Mouse (Mus musculus): ENCODE measurements around the gene Men1. TPM values are rescaled to one million over a fixed set of nuclear protein-coding genes. Genes with fewer than 3 reads are reported as not detected.

Gene Men1
- polyA plus RNA-seq, 1 experiment from 2014 or later: 54.6 TPM

GRCm38 (mm10) chr19:6303831-6304230 is 30.9 kb upstream of the Men1 start:
- WGBS: 78% methylated on average over 6 of the region's 6 CpGs
- H3K9ac ChIP-seq (ENCODE audit: low read depth, low read length): no peak overlapping the region
- no peak for TF ChIP-seq CTCF (IDR thresholded peaks at IDR 0.05; ENCODE audit: low read depth)

GRCm38 (mm10) chr19:6304787-6305516 is 29.8 kb upstream of the Men1 start:
- Histone ChIP-seq H3K4me2 (ENCODE audit: low read length) (no peak overlapping the region), H3K9me3 (replicated peaks; ENCODE audit: low read length) (no peaks in the 10 kb centered on the region), H3K4me1 (replicated peaks; ENCODE audit: insufficient read depth, low read length) (peaks cover 15% of the 10 kb centered on the region; the same call in 1 of the 2 replicates), H3K9ac (ENCODE audit: low read depth, low read length) (no peak overlapping the region), H3K4me3 (replicated peaks; ENCODE audit: low read depth, low read length) (no peak overlapping the region), H3K36me3 (ENCODE audit: insufficient read depth, low read length) (peaks cover 4% of the 10 kb centered on the region; the same call in 1 of the 2 replicates), H3K27ac (no peak overlapping the region), H3K27me3 (ENCODE audit: insufficient read depth, low read length) (no peaks in the 10 kb centered on the region)
- 17% methylated on average over 5 of the region's 5 CpGs for WGBS
- peak; percentile 100 for TF ChIP-seq CTCF (IDR thresholded peaks at IDR 0.05; ENCODE audit: low read depth)
- ATAC-seq (replicated peaks; ENCODE audit: low FRiP score, low read depth) (peak; percentile 63; the same call in 1 of the 2 replicates), DNase-seq (ENCODE audit: low spot score) (peak; percentile 96)

More at GRCm38 (mm10) chr19:6303831-6304230, 30.9 kb upstream of the Men1 start:
- no peak overlapping the region for H3K27ac ChIP-seq
- peaks cover 15% of the 10 kb centered on the region; the same call in 1 of the 2 replicates for H3K4me1 ChIP-seq (replicated peaks; ENCODE audit: insufficient read depth, low read length)
- H3K4me3 ChIP-seq (replicated peaks; ENCODE audit: low read depth, low read length): no peak overlapping the region
- no peak for DNase-seq (ENCODE audit: low spot score)
- ATAC-seq (replicated peaks; ENCODE audit: low FRiP score, low read depth): no peak
- H3K9me3 ChIP-seq (replicated peaks; ENCODE audit: low read length): no peaks in the 10 kb centered on the region
- H3K36me3 ChIP-seq (ENCODE audit: insufficient read depth, low read length): peaks cover 8% of the 10 kb centered on the region; the same call in 1 of the 2 replicates
- no peaks in the 10 kb centered on the region for H3K27me3 ChIP-seq (ENCODE audit: insufficient read depth, low read length)
- H3K4me2 ChIP-seq (ENCODE audit: low read length): no peak overlapping the region

GRCm38 (mm10) chr19:6305517-6306115 is 29.2 kb upstream of the Men1 start:
- H3K4me3 ChIP-seq (replicated peaks; ENCODE audit: low read depth, low read length): peak overlapping the region; percentile 65
- H3K9me3 ChIP-seq (replicated peaks; ENCODE audit: low read length): no peaks in the 10 kb centered on the region
- H3K27me3 ChIP-seq (ENCODE audit: insufficient read depth, low read length): no peaks in the 10 kb centered on the region
- H3K9ac ChIP-seq (ENCODE audit: low read depth, low read length): peak overlapping the region; percentile 71
- no peak for ATAC-seq (replicated peaks; ENCODE audit: low FRiP score, low read depth)
- no peak overlapping the region; the same call in 1 of the 2 replicates for H3K27ac ChIP-seq
- 57% methylated on average over 8 of the region's 8 CpGs for WGBS
- H3K4me2 ChIP-seq (ENCODE audit: low read length): peak overlapping the region; percentile 71
- no peak for DNase-seq (ENCODE audit: low spot score)
- TF ChIP-seq CTCF (IDR thresholded peaks at IDR 0.05; ENCODE audit: low read depth): no peak
- peaks cover 11% of the 10 kb centered on the region; the same call in 1 of the 2 replicates for H3K36me3 ChIP-seq (ENCODE audit: insufficient read depth, low read length)
- H3K4me1 ChIP-seq (replicated peaks; ENCODE audit: insufficient read depth, low read length): peaks cover 15% of the 10 kb centered on the region; the same call in 1 of the 2 replicates

- H3K36me3 ChIP-seq (ENCODE audit: insufficient read depth, low read length): peaks cover 14% of the 10 kb centered on the region; the same call in 1 of the 2 replicates
- H3K27ac ChIP-seq: peak within 1 kb of the TSS; percentile 81
- peaks cover 15% of the 10 kb centered on the region; the same call in 1 of the 2 replicates for H3K4me1 ChIP-seq (replicated peaks; ENCODE audit: insufficient read depth, low read length)
- H3K9me3 ChIP-seq (replicated peaks; ENCODE audit: low read length): no peaks in the 10 kb centered on the region
- peak within 1 kb of the TSS; percentile 71 for H3K4me2 ChIP-seq (ENCODE audit: low read length)
- no peaks in the 10 kb centered on the region for H3K27me3 ChIP-seq (ENCODE audit: insufficient read depth, low read length)
- H3K9ac ChIP-seq (ENCODE audit: low read depth, low read length): peak within 1 kb of the TSS; percentile 71
- H3K4me3 ChIP-seq (replicated peaks; ENCODE audit: low read depth, low read length): peak within 1 kb of the TSS; percentile 65
- WGBS: 2% methylated on average over 38 of the region's 38 CpGs
- no peak for TF ChIP-seq CTCF (IDR thresholded peaks at IDR 0.05; ENCODE audit: low read depth)
- peak; percentile 88 for DNase-seq (ENCODE audit: low spot score)
- peak; percentile 81 for ATAC-seq (replicated peaks; ENCODE audit: low FRiP score, low read depth)
These were observed 28.6 kb upstream of the Men1 start, which contains the start of gene Cdc42bpg for GRCm38 (mm10) chr19:6306137-6306551. Gene Cdc42bpg, plus strand, starts transcription at chr19:6306456.

- H3K27ac ChIP-seq: peak overlapping the region; percentile 80
- peak; percentile 80 for TF ChIP-seq CTCF (IDR thresholded peaks at IDR 0.05; ENCODE audit: low read depth)
- ATAC-seq (replicated peaks; ENCODE audit: low FRiP score, low read depth): peak; percentile 74
- no peaks in the 10 kb centered on the region for H3K27me3 ChIP-seq (ENCODE audit: insufficient read depth, low read length)
- no peaks in the 10 kb centered on the region for H3K9me3 ChIP-seq (replicated peaks; ENCODE audit: low read length)
- peak overlapping the region; percentile 65 for H3K4me3 ChIP-seq (replicated peaks; ENCODE audit: low read depth, low read length)
- peak; percentile 85 for DNase-seq (ENCODE audit: low spot score)
- WGBS: under 1% methylated on average over 25 of the region's 34 CpGs
- peaks cover 15% of the 10 kb centered on the region; the same call in 1 of the 2 replicates for H3K4me1 ChIP-seq (replicated peaks; ENCODE audit: insufficient read depth, low read length)
- H3K4me2 ChIP-seq (ENCODE audit: low read length): peak overlapping the region; percentile 71
- H3K36me3 ChIP-seq (ENCODE audit: insufficient read depth, low read length): peaks cover 17% of the 10 kb centered on the region; the same call in 1 of the 2 replicates
- peak overlapping the region; percentile 71 for H3K9ac ChIP-seq (ENCODE audit: low read depth, low read length)
These were observed 28.2 kb upstream of the Men1 start for GRCm38 (mm10) chr19:6306586-6306985.

All from kidney, postnatal 0 days (tissue).